Mouse (Mus musculus) WW6 (cell line): Measurements from ENCODE around the gene Plcl1.
"Not testable (repeated sequence)": the region's sequence is repeated elsewhere in the genome, so short reads cannot be mapped to it uniquely, and the experiment has no call there.

Experiments
- DNase-seq: peaks from one replicate; pipeline ENCODE4 v3.0.0-alpha.2; 2013; ENCODE audit warnings: low read depth, low spot score

Gene Plcl1

DNA sequence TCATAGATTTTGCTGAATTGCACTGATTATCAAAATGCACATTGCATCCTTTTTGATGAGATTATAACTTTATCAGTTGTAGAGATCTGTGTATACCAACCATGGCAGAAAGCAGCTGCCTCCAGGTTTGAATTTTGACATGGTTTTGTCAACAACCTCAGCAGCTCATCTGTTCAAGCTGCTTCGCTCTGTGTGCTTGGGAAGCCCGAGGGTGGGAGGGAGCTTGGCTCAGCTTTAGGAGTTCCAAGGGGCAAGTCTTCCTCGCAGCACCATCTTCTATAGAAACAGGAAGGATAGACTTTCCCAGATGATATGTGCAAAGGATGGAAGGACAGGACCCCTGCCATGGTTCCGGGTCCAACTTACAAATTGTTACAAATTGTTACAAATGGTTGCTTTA, 32.9 kb downstream of the Plcl1 start:
- no peak for DNase-seq

- no peak for DNase-seq
Measured at GRCm38 (mm10) chr1:55445043-55445688, 39.4 kb downstream of the Plcl1 start.

GRCm38 (mm10) chr1:55445689-55446044, 39.9 kb downstream of the Plcl1 start:
- DNase-seq: no peak

DNA sequence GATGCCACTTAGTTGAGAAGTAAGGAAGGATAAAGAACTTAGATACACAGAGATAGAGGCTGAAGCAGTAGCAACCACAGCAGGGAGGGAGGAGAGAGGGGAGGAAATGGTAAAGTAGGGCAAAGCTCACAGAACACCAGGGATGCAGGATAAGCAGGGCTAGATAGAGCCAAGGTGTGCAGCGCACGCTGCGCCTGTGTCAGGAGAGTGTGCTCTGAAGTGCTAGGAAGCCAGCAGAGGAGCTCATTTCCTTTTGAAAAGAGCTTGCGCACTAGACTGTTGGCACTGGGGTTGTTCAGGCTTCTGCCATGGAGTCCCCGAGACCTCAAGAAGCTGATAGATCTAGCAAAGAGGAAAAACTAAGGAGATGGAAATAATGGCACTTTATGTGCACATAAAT, 40.6 kb downstream of the Plcl1 start:
- DNase-seq: no peak

GRCm38 (mm10) chr1:55446876-55447275, 41.2 kb downstream of the Plcl1 start:
- DNase-seq: no peak

DNA sequence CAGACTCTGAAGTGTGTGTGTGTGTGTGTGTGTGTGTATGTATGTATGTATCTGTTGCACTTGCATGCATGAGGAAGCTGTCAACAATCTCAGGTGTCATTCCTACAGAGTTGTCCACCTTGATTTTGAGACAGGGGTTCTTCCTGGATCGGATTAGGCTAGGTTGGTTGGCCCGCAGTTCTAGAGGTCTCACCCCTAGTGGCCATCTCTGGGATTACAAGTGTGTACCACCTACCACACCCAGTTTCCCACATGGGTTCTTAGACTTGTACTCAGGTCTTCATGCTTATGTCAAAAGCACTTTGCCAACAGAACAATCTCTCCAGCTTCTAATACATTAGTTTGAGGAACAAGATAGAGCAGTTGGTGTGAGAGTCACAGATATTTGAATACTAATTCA, 41.9 kb downstream of the Plcl1 start:
- DNase-seq: peak; percentile 5

DNA sequence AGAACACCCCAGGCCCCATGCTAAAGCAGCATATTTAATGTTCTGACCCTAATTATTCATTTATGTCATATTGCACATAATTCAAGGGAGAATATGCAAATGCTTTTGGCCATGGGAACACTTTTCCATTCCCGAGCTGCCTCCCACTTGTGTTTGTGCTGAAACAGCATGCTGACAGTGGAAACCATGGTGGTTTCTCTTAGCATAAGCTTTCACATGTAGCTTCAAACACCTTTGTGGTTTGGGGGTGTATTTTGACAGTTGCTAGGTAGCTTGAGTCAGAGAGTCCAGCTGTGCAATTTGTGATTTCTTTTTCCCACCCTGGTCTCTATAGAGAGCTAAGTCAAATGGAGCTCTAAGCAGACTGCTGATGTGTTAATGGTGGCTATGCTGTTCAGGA, 42.4 kb downstream of the Plcl1 start:
- no peak for DNase-seq

DNA sequence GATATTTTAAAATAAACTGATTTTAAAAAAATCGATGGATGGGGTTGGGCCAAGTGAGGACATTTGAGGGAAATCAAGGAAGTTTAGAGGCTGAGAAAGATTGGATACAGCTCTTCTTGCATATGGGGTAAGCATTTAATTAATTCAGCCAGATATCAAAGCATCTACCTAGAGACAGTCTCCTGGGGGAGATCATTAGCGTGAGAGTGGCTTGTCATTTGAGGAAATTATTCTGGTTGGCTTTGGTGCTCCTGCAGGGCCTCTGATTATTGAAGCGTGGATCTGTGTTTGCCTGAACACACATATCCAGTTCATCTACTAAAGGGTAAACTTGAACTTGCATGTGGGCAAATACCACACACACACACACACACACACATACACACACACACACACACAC, 44.1 kb downstream of the Plcl1 start:
- no peak for DNase-seq

DNA sequence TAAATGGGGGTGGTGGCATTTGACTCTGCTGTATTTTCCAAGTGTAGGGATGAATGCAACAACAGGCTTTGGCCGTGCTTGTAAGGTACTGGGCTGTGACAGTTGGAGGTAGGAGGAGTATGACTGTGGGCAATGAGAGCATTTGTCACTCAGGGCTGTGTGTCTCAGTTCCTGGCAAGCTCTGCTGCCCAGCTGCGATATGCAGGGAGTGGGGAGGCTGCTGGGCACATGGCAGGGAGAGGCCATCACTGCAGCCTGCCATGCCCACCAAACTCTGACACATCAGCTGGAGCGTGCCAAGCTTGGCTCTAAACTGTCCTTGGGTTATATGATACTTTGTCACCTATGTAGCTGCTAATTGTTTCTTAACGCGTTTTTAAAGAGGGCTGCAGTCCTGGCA, 48.4 kb downstream of the Plcl1 start:
- no peak for DNase-seq

DNA sequence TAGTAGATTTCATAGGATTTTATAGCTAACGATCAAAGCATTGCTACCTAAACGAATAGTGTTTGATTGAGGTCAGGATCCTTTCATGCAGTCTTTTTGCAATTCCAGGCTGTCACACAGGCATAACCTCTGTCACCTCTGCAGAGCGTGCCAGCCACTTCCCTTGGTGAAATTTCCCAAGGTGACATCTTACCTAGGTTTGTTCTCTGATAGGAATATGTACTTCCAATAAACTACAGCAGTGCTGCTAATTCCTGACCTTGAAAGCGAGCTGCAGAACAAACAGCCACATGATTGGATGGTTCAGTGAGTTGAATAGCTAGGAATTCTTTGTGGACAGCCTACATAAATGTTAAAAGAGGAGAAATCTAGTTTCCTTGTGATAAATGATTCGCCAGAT, 56.6 kb downstream of the Plcl1 start:
- DNase-seq: no peak

DNA sequence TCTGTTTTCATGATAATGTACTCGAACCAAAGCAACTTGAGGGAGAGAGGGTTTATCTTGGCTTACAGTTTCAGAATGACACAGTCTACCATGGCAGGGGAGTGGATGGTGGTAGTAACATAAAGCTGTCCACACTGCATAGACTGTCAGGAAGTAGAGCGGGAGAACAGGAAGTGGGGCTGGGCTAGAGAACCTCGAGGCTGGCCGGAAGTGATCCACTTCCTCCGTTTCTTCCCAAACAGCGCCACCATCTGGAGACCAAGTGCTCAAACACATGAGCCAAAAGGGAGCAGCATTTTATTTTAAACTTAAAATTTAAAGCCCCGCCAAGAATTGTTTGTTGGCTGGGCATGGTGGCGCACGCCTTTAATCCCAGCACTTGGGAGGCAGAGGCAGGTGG, 68.0 kb downstream of the Plcl1 start:
- no peak for DNase-seq

- DNase-seq: no peak
Measured at GRCm38 (mm10) chr1:55474976-55475375, 69.3 kb downstream of the Plcl1 start.

DNA sequence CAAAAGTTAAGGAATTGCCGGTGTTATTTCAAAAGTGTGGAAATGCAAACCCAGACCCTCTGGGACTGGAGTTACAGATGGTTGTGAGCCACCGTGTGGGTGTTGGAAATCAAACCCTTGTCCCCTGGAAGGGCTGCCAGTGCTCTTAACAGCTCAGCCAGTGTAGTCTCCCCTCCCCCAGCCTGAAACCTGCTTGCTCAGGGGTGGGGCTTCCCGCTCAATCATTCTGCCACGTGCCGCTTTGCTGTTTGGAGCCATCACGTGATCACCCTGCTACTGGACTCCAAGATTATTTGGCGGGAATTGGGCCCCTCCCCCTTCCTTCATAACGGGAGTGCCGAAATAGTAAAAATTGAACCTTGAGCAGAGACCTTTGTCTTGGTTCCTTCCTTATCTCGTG, 81.7 kb downstream of the Plcl1 start:
- not testable (repeated sequence) for DNase-seq

GRCm38 (mm10) chr1:55488261-55488660, 82.5 kb downstream of the Plcl1 start:
- DNase-seq: no peak

- no peak for DNase-seq
Measured at GRCm38 (mm10) chr1:55489355-55489754, 83.6 kb downstream of the Plcl1 start.

GRCm38 (mm10) chr1:55499872-55500271, 94.2 kb downstream of the Plcl1 start:
- DNase-seq: no peak

DNA sequence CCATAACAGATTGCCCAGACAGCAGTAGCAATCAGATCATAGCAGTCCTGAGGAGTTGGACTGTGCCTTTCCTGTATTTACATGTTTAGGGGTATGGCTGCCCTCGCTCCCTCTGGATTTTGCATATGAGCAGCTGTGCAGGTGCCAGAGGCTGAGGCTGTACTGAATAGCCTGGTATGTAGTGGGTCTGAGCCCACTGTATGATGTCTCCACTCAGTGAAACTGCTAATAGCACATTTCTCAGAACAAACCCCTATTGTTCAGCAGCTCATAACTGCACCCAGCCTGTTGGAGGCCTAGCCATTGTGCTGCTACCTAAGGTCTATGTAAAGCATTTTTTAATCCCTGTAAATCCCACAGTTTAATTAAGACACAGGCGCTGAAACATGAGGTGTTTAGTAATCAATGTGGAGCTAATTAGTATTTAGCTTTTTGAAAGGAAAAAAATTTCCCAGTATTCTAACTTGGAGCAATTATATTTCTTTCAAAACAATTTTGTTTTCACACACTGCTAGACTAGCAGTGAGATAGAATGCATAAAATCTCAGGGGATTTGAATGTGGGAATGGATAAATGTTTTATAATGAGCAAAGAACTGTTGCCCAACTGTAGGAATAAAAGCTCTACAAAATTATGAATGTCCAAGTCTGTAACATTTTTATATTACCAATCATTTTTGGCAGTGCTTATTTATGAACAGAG, 95.4 kb downstream of the Plcl1 start:
- no peak for DNase-seq

DNA sequence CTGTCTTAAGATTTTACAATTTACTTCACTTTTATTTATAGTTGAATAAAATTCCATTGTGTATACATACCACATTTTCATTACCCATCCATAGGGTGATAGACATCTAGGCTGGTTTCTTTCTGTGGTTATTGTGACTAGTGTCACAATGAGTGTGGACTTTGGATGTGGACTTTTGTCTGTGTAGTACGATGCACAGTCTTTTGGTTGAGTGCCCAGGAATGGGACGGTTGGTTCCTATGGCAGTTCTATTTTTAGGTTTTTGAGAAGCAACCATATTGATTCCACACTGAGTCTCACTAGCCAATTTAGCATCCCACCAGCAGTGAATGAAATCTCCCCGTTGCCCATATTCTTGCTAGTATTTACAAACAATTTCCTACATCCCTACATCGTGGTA, 100.1 kb downstream of the Plcl1 start:
- no peak for DNase-seq

GRCm38 (mm10) chr1:55507061-55507460, 101.3 kb downstream of the Plcl1 start:
- no peak for DNase-seq

- no peak for DNase-seq
Measured at GRCm38 (mm10) chr1:55509587-55509986, 103.9 kb downstream of the Plcl1 start.

GRCm38 (mm10) chr1:55512165-55512564, 106.4 kb downstream of the Plcl1 start:
- DNase-seq: no peak

- DNase-seq: not testable (repeated sequence)
Measured at GRCm38 (mm10) chr1:55512799-55513198, 107.1 kb downstream of the Plcl1 start.

GRCm38 (mm10) chr1:55517182-55517581, 111.5 kb downstream of the Plcl1 start:
- no peak for DNase-seq

GRCm38 (mm10) chr1:55523966-55524365, 118.2 kb downstream of the Plcl1 start:
- DNase-seq: no peak
